Mouse (Mus musculus) left cerebral cortex, postnatal 14 days (tissue): Measurements from ENCODE around the gene Nt5c3b. TPM values are rescaled to one million over a fixed set of nuclear protein-coding genes. Genes with fewer than 3 reads are reported as not detected.
A peak's percentile ranks its signal among the peaks of the same experiment; 100 is the strongest.

ENCODE experiments used
- DNase-seq, 2 experiments: peaks; one replicate each; pipeline ENCODE4 v3.0.0; 2021 to 2022; ENCODE audit warnings: low spot score in 2 of 2, mixed read lengths in 1 of 2
- intact Hi-C: fragments of 180-260 bp; cut with DNase I; formaldehyde crosslinking; loops from one replicate; pipeline ENCODE4 v1.15.1; 2025
- long read RNA-seq, 2 experiments: library from polyadenylated mRNA; stranded (forward); transcript quantifications; one replicate each; pipeline ENCODE4 v2.0.0; 2021
- total RNA-seq, 2 experiments: library from RNA; stranded (reverse); gene quantifications; 2 replicates each; pipeline ENCODE4 v1.2.3; 2021

Nt5c3b gene
- total RNA-seq: 10 to 100 TPM; 62.9 to 63.1 TPM
- long read RNA-seq, experiment 1, transcript Nt5c3b-202 (8 exons, 1,344 nt): minor isoform, 6 of 65 reads
- long read RNA-seq, experiment 1, transcript Nt5c3b-201 (9 exons, 1,399 nt): major isoform, 47 of 65 reads
- long read RNA-seq, experiment 1, transcript Nt5c3b-203 (8 exons, 1,348 nt): minor isoform, 7 of 65 reads
- long read RNA-seq, experiment 1, partial matches to known transcripts: 1 of 65 reads
- long read RNA-seq, experiment 1, other reads (novel, unspliced or antisense): 4 of 65 reads
- long read RNA-seq, experiment 2, transcript Nt5c3b-201 (9 exons, 1,399 nt): major isoform, 29 of 51 reads
- long read RNA-seq, experiment 2, transcript Nt5c3b-203 (8 exons, 1,348 nt): minor isoform, 5 of 51 reads
- long read RNA-seq, experiment 2, partial matches to known transcripts: 3 of 51 reads
- long read RNA-seq, experiment 2, other reads (novel, unspliced or antisense): 11 of 51 reads

DNA sequence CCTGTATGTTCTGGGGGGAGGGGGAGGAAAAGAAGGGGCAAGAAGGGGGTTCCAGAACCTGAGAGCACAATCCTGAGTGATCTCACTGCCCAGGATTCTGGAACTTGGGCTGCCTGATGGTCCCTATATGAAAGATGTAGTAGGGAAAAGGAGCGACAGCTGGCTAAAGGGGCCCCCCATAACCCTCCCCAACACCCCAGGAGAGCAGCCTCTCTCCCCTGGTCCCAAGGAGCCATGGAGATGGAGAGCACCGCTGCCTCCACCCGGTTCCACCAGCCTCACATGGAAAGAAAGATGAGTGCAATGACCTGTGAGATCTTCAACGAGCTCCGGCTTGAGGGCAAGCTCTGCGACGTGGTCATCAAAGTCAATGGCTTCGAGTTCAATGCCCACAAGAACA, at the start of gene Nt5c3b, which contains the start of gene Klhl10:
Gene Nt5c3b (minus strand): TSS at position 12 of the 400 bp plus-strand sequence.
Gene Klhl10 (plus strand): TSS at position 121 of the 400 bp plus-strand sequence.
- no peak for DNase-seq
- intact Hi-C loops: no loop called here

DNA sequence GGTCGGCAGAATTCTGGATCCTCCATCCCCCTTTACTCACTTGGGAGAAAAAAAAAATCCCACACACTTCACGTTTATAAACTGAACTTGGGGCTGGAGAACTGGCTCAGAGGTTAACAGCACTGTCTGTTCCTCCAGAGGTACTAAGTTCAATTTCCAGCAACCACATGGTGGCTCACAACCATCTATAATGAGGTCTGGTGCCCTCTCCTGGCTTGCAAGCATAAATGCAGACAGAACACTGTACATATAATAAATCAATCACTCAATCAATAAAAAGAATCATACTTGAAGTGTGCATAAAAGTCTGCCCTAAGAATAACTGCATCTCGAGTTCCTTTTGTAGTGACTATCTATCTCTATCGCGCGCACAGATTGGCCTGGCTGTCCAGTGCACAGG, 49.3 kb upstream of the Nt5c3b start:
- intact Hi-C loops: no loop called here
- DNase-seq: no peak

DNA sequence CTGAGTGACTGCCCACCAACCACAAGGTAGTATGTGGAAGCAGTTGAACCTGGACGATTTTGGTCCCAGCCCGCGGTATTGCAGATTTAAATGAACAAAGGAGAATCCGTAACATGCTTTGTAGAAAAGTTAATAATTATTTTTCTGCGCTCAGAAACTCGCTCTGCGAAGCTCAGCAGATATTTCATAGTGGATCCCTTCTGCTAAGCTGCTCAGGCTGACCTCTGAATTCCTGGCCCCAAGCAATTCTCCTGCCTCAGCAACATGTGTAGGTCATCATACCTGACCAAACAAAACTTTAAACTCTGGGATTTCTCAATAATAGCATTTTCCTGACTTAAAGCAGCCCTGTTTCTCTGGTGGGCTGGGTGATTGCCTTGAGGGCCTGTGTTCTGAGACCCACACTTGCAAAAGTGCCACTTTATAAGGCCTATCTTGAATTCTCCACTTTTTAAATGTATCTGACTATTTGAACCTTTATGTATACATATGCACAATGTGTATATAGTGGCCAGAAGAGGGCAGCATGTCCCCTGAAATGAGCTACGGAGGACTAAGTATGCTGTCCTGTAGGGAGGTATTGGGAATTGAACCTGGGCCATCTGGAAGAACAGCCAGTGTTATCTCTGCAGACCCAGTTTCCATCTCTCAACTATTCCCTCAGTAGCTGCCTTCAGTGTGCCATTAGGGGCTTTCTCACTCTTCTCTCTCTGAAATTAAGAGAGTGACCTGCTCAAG, 44.4 kb upstream of the Nt5c3b start:
- intact Hi-C loops: no loop called here
- peak in 1 of 2 experiments; percentile 16 for DNase-seq

DNA sequence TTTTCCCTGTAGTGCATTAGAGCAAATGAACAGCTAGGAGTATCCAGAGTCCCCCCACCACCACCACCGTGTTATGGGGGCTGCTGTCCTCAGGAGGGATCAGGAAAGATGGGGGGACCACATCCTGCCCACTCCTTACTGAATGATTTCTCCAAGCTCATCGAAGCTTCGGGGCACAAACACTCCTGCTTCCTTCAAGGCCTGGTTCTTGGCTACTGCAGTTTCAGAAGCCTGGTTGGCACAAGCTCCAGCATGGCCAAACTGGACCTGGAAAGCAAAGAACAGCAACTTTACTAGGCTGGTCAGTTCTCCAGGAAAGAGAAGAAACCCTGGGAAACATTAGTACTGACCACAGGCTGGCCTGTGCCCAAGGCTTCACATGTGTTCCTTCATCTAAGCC, 42.9 kb upstream of the Nt5c3b start:
- intact Hi-C loops: no loop called here
- no peak for DNase-seq

DNA sequence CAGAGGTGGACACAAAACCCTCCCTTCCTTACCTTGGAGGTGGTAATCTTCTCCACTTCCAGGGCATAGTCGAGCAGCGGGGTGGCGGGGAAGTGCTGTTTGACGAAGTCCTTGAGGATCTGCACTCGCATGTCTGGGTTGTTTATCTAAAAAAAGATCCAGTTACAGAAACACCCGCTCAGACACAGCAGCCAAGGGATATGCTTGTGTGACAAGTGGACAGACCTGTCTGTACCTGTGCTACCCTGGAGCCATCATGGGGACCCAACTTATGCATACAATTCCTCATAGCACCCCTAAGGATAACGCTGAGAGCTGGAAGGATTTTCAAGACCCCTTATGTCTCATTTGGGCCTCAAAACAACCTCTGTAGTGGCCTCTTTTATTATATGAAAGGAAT, 37.5 kb upstream of the Nt5c3b start:
- intact Hi-C loops: no loop called here
- DNase-seq: no peak

DNA sequence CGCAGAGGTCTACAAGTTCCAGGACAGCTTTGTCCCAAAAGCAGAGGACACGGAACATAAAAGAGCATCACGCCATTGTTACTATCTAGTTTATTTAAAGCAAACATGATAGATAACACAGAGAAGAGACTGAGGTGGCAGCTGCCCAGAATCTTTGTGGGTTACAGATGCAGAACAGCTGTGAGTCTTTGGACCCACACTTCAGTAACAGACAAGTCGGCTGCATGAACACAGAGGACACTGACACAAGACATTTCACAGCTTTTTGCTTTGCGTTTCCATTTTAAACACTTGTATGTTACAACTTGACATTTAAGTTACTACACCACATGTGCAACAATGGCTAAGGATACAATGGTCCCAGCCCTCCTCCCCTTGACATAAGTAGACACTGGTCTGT, 34.7 kb upstream of the Nt5c3b start:
- intact Hi-C loops: no loop called here
- DNase-seq: no peak

DNA sequence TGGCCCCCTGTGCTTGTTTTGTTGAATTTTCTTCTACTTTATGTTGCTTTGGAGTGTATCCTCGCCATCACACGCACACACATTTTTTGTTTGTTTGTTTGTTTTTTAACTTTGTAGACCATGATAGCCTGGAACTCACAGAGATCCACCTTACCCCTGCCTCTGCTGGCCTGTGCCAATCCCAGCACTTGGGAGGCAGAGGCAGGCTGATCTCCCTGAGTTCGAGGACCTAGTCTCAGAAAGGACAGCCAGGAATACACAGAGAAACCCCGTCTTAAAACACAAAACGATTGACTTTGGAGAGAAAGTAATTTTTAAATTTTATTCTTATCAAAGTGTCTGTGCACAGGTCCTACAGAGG, 31.3 kb upstream of the Nt5c3b start:
- no peak for DNase-seq
- intact Hi-C loops: loop anchor here (5.0 kb wide), 2 partner anchors 46 to 116 kb away; partner anchors contain the start of gene Hap1

DNA sequence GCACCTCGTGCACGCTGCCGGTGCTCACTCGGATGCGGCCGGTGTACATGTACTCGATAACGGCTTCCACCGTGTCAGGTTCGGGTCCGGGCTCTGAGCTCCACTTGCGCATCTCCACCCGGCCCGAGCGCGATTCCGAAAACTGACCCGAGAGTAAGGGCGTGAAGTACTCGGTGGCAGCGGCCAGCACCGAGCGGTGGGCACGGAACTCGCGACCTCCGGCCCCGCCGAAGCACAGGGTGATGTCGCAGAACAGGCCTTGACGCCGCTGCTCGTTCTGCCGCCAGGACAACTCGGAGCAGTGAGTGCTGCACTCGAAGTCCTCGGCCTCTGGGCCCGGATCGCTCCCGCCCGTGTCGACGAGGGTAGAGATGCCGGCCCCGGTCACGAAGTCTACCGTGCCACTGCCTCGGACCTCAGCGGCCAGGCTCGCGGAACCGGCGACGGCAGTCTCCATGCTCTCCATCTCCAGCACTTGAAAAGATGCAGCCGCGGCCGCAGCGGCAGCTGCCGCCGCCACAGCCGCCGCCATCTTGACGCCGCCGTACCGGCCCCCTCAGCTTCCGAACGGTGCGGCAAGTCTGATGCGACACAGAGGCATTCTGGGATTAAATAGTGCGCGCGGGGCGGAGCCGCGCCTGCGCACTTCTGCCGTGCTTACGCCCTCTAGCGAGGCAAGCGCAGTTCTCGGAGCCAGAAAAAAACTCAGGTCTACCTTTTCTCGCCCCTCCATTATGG, 30.8 kb upstream of the Nt5c3b start, which contains the start of gene Klhl11:
Gene Klhl11 (minus strand): TSS at position 545 of the 738 bp plus-strand sequence.
- intact Hi-C loops: loop anchor here (5.0 kb wide), 2 partner anchors 45 to 115 kb away; partner anchors contain the start of gene Hap1

DNA sequence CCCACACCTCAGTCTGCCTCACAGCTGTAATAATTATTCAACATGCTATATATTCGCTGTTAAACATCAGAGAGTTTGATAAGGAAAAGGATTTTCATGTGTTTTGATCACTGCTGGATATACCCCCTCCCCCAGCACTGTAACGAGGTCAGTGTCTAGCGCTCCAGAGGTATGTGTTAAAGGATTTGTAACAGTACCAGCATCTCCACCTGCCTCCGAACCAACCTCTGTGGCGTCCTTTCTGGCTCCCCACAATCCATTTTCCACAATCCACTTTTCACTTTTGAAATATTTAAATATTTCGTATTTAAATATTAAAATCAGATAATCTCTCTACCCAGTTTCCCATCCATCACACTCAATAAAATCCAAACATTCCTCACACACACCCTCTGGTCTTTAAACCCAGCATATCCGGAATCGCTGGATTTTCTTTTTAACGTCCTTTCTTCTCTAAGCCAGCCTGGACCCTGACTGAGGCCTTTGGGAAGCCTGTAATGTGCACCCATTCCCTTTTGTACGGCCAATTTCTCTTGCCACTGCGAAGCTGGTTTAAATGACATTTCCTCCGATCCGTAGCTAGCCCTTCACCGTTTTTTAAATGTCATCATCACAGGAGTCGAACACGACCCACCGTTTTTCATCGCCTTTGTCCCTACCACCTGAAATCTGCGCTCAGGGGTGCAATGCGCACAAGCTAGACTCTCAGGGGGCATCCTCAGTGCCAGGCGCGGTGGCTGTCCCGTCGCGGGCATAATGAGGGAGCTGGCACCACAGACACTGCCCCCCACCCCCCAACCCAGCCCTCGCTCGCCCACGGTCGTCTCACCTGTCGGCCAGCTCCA, 30.0 kb upstream of the Nt5c3b start:
- intact Hi-C loops: loop anchor here (5.0 kb wide), 2 partner anchors 44 to 114 kb away; partner anchors contain the start of gene Hap1
- peak in 1 of 2 experiments; percentile 10 for DNase-seq

More for the DNA sequence above, 30.8 kb upstream of the Nt5c3b start, which contains the start of gene Klhl11:
- DNase-seq: peak; percentile 92 to 93

DNA sequence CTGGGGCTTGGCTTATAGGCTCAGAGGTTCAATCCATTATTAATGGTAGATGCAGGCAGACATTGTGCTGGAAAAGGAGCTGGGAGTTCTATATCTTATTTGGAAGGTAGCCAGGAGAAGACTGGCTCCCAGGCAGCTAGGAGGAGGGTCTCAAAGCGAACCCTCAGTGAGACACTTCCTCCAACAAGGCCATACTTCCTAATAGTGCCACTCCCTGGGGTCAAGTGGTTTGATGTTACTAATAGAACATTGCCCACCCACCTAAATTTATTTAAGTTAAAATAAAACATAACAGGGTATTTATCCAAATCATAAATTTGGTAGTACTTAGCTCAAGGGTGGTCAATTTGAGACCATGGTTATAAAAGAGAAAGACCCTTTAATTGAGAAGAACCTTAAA, 24.2 kb upstream of the Nt5c3b start:
- intact Hi-C loops: no loop called here

DNA sequence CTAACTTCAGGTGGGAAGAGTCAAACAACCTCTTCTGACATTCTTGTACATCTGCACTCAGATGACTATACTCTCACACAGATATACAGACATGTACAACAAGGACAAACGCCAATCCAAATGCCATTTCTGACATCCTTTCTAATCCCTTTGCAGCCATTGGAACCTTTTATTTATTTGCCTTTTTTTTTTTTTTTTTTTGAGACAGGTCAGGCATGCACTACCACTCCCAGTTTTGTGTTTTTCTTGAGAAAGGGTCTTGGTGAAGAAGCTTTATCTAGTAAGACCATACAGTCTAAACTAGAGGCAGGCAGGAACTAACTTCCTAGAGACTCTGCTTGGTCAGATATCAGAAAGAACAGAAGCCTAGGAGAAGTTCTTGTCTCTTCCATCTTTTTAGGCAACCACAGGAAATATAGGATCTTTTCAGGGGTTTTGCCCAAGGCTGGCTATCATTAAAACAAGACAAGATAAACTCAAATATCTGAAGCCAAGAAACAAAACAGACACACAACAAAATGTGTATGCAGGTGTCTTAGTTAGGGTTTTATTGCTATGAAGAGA, 23.7 kb upstream of the Nt5c3b start:
- intact Hi-C loops: no loop called here
- DNase-seq: no peak

More for the DNA sequence above, 24.2 kb upstream of the Nt5c3b start:
- no peak for DNase-seq

DNA sequence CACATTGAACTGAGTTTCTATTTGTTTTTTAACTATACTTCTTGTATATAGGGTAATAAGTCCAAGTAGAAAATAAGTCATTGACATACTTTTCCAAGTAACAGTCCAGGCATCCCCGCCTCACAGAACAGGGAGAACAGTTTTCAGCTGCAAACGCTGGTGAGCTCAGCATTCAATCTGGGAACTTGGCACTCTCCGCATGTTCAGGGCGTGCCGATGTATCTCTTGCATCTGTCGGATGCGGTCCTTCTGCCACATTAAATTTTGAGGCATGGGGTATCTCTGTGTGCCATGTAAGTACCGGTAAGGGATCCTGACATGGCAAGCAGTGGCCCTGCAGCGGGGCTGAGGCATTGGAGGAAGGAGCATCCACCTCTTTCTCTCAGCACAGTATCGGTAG, 21.1 kb upstream of the Nt5c3b start:
- intact Hi-C loops: no loop called here
- peak; percentile 33 to 35 for DNase-seq

DNA sequence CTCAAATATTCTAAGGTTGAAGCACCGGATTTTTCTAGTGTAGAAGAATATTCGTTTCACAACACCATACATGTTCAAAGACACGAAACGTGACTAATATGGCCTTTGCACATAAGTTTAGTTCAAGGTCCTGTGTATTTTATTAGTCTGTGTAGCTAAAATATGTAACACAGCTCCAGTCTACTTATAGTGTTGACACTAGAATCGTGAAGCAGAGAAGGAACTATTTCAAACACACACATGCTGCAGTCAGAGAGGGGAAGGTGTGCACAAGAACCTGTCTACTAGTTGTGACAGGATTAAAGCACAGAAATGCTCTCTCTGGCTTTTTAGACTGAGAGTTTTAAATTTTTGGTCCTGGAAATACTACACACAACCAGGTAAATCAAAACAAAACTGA, 16.1 kb upstream of the Nt5c3b start:
- no peak for DNase-seq
- intact Hi-C loops: no loop called here

DNA sequence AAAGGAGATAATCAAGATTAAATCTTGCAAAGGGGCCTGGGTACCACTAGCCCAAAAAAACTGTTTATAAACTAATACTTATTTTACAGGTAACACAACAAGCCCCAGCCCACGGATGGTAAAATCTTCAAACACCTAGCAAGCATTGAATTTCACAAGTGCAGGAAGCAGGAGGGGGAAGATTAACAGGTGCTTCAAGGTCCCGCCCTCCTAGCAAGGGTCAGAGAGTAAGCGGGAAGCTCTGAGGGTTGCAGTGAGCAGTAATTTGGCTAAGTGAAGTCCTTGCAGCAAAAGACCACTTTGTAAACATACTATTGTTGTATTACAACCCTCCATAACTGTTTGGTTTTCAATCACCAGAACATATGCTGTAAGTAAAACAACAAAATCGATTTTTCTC, 15.6 kb upstream of the Nt5c3b start:
- intact Hi-C loops: no loop called here
- no peak for DNase-seq

DNA sequence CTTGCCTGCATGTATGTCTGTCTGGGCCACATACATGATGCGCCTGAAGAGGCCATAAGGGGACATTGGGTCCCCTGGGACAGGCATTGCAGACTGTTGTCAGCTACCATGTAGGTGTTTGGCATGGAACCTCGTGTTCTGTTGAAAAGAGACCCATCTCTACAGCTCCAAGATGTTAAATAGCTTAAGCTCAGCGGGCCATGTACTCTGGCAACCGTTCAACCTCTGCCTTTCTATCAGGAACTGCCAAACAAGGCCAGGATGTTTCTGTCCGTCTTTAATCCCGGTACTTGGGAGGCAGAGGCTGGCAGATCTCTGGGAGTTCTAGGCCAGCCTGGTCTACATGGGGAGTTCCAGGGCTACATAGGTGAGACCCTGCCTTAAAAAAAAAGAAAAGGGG, 1.0 kb upstream of the Nt5c3b start:
- no peak for DNase-seq
- intact Hi-C loops: no loop called here

DNA sequence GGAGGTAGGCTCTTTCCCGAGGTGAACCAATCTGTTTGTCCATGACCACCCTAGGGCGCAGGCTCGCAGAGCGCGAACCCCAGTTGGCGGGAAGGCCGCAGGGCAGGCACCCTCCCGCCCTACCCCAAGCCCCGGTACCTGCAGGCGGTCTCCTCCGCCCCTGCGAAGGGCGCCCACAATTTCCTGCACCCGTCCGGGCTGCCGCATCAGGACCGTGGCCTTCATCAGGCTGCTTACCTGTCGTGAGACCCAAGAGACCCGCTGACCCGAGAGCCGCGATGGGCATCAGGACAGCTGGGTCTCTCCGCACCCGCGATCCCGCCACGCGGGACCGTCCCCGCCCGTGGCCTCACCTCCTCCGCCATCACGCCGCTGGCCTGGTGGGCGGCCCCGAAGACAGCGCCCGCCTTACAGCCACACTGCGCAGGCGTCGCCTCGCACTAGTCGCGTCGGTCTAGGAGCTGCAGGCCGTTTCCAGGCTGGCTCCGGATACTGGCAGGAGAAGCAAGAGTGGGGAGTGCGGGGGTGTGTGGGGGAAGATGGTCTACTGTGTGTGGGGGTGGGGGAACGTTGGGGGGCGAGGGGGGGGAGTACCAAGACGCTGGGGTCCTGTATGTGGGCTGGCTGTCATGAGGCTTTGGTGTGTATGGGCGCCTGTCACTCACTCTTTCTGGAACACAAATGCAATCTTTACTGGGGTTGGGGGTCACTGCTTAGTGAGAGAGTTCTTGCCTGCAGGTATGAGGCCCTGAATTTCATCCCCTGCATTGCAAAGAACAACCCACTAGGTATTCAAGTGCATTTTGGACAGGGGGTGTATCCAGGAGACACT, 701 bp downstream of the Nt5c3b start:
- intact Hi-C loops: no loop called here
- DNase-seq: peak; percentile 82 to 85

DNA sequence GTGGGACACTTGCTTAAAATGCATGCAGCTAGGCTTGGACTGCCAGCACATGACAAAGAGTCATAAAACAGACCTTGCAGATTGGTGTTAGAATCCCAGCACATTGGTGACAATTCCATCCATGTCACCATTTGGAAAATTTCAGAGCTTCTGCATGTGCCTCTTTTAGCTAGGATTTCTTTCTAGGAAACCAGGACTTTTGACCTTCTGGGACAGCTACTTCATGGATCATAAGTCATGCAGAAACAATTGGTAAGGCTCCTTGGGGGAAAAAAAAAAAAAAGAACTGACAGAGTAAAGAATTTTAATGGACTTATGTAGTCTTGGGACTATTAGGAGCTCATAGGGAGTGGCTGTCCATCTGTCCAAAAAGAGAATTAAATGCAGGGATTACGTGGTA, 3.7 kb downstream of the Nt5c3b start:
- intact Hi-C loops: no loop called here
- DNase-seq: no peak
